Mouse (Mus musculus): ENCODE measurements around the gene Sult2a5. TPM values are rescaled to one million over a fixed set of nuclear protein-coding genes. Genes with fewer than 3 reads are reported as not detected.

Sult2a5 gene
- not detected in 2 replicates for polyA plus RNA-seq (2015; fragmentation: Nextera tagmentation; extraction: Ambion mirVana)

- Histone ChIP-seq H3K9ac (ENCODE audit: low read depth, low read length) (no peak within 1 kb of the TSS), H3K4me2 (ENCODE audit: low read length) (no peak within 1 kb of the TSS), H3K36me3 (ENCODE audit: control insufficient read depth, insufficient read depth, low read length) (no peaks in the 10 kb centered on the region), H3K27ac (ENCODE audit: low read length) (no peak within 1 kb of the TSS), H3K4me3 (ENCODE audit: low read depth, low read length) (no peak within 1 kb of the TSS), H3K27me3 (ENCODE audit: control insufficient read depth, insufficient read depth, low read depth, low read length) (no peaks in the 10 kb centered on the region), H3K9me3 (replicated peaks; ENCODE audit: control insufficient read depth, low read length, poor library complexity, severe bottlenecking) (0 out of 2 replicates have a peak, but pooled peaks cover 7% of the 10 kb centered on the region), H3K4me1 (ENCODE audit: control insufficient read depth, insufficient read depth, low read length) (no peaks in the 10 kb centered on the region)
- no peak for ATAC-seq
Measured at GRCm38 (mm10) chr7:13623667-13624066, at the start of gene Sult2a5. Gene Sult2a5 (plus strand): TSS chr7:13623967.

Other genes starting within 250 kb of the Sult2a5 start
- 0.15 and 0.19 TPM in 2 replicates for gene Cabp5, start 225.8 kb upstream of the Sult2a5 start, polyA plus RNA-seq (2015; fragmentation: Nextera tagmentation; extraction: Ambion mirVana)
- not detected in 2 replicates for gene Bsph1, start 173.1 kb upstream of the Sult2a5 start, polyA plus RNA-seq (2015; fragmentation: Nextera tagmentation; extraction: Ambion mirVana)
- not detected in 2 replicates for gene Bsph2, start 52.9 kb upstream of the Sult2a5 start, polyA plus RNA-seq (2015; fragmentation: Nextera tagmentation; extraction: Ambion mirVana)
- not detected in 2 replicates for gene Sult2a2, start 109.5 kb downstream of the Sult2a5 start, polyA plus RNA-seq (2015; fragmentation: Nextera tagmentation; extraction: Ambion mirVana)
- gene Sult2a1, start 213.4 kb downstream of the Sult2a5 start, polyA plus RNA-seq (2015; fragmentation: Nextera tagmentation; extraction: Ambion mirVana): not detected in 2 replicates